Mouse (Mus musculus) G1E (cell line): ENCODE measurements around the gene Prtg.

Experiments used
- CTCF ChIP-seq: IDR thresholded peaks from 2 replicates; pipeline ENCODE4 v1.5.1; 2012; ENCODE audit warnings: low read depth, low read length, inconsistent platforms, mixed read lengths
- GATA1 ChIP-seq: IDR thresholded peaks from 2 replicates; pipeline ENCODE4 v1.6.1; 2012; ENCODE audit warnings: borderline replicate concordance, low read length, inconsistent platforms, mixed read lengths
- TAL1 ChIP-seq: conservative IDR thresholded peaks from 2 replicates; pipeline ENCODE4 v1.6.1; 2012; ENCODE audit warnings: low read depth, low read length, inconsistent platforms, mixed read lengths

GRCm38 (mm10) chr9:72782121-72782520, 24.6 kb upstream of the Prtg start:
- TF ChIP-seq CTCF (no peak), TAL1 (no peak), GATA1 (no peak)
